Mouse (Mus musculus) ES-CJ7 (cell line): ENCODE results near the gene Psmd3.
"Not testable (repeated sequence)": the region's sequence is repeated elsewhere in the genome, so short reads cannot be mapped to it uniquely, and the experiment has no call there.

Source experiments
- DNase-seq: peaks from one replicate; pipeline ENCODE4 v3.0.0; 2011; ENCODE audit warnings: low read depth, low spot score

Psmd3 gene

DNA sequence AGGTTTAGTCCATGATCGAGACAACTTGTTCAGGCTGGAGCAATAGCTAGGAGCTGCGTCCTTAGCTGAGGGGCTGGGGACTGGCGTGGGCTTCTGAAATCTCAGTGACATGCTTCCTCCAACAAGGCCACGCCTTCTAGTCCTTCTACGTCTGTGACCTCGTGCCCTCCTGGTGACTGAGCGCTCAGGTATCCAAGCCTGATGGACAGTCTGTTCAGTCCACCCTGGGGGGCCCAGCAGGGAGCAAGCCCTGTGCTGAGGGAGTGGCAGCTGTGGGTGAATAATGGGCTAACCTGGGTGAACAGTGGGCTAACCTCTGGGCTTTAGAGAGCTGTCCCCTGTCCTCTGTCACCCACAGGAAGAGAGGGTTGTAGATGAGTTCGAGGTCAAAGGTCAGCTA, 5.7 kb downstream of the Psmd3 start:
- DNase-seq: no peak

GRCm38 (mm10) chr11:98693201-98693600, 10.8 kb downstream of the Psmd3 start:
- peak; percentile 75 for DNase-seq

GRCm38 (mm10) chr11:98693746-98694145, 11.4 kb downstream of the Psmd3 start:
- DNase-seq: peak; percentile 53

GRCm38 (mm10) chr11:98694301-98694700, 11.9 kb downstream of the Psmd3 start:
- DNase-seq: no peak

DNA sequence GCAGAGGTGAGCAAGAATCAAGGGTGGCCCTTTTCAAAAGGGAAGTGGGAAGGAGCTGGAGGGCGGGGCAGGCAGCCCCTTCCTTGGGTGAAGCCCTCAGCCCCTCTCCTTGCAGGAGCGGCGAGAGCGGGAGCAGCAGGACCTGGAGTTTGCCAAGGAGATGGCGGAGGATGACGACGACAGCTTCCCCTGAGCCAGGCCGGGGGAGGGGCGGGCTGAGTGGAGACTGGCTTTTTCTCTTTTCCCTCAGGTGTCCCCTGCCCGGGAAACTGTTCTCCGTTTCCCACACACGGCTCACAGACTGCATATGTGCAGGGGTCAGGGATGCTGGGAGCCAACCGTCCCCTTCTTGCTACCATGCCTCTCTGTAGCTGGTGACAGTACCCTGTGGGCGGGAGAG, 13.1 kb downstream of the Psmd3 start:
- no peak for DNase-seq

DNA sequence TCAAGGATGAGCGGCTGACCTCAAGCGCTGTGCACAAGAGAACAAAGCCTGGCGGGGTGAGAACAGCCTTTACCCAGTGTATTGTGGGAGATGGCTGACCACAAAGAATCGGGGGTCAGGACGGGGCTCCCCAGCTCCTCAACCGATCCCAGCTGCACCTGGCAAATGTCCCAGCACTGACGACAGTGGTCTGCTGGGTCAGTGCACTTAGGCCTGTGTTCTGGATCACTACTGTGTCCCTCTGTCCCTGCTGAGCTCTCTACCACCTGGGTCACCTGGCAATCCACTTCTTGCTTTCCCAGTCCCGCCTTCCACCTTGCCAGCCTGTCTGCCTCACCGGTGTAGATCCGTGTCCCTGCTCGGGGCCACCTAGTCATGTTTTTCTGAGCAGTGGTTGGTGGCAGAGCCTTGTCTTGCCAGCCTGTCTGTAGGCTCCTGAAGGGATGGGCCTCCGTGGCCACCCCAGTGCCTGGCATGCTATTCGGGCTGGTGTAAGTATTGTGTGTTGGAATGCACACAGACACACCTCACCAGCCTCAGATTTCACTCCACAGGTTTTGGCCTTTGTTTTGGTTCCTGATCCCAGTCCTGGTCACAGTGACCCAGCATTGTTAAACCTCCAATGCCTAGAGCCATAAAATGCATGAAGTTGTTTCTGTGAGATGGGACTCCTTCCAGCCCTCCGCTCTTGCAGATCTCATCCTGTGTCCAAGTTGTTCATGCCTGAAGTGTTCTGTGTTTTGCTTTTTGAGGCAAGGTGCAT, 14.3 kb downstream of the Psmd3 start:
- DNase-seq: no peak

DNA sequence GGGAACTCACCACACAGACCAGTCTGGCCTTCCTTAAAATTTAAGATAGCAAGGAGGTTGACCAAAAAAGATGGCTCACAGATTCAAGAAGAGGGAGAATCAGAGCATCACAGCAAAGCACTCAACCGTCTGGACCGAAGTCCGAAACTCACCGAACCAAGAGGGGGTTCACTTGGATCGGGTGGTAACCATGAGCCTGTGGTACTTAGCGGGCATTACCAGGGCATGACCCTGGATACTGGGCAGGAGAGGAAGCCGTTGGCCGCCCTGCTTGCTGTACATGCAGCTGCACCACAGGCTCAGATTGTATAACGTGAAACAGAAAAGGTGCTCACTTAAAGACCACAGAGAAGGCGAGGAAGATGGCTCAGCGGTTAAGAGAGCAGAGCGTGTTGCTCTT, 14.9 kb downstream of the Psmd3 start:
- no peak for DNase-seq

GRCm38 (mm10) chr11:98698849-98699640, 16.7 kb downstream of the Psmd3 start:
- DNase-seq: no peak

- DNase-seq: peak; percentile 59
These were observed 17.6 kb downstream of the Psmd3 start for GRCm38 (mm10) chr11:98699911-98700310.

GRCm38 (mm10) chr11:98701213-98701670, 18.9 kb downstream of the Psmd3 start, which contains the start of gene Csf3:
TSS of gene Csf3 (plus strand) at chr11:98701263.
- DNase-seq: no peak

- DNase-seq: no peak
These were observed 20.0 kb downstream of the Psmd3 start for GRCm38 (mm10) chr11:98702323-98702722.

- DNase-seq: no peak
These were observed 22.7 kb downstream of the Psmd3 start for GRCm38 (mm10) chr11:98705021-98705420.

GRCm38 (mm10) chr11:98707401-98708281, 25.3 kb downstream of the Psmd3 start:
- DNase-seq: no peak

DNA sequence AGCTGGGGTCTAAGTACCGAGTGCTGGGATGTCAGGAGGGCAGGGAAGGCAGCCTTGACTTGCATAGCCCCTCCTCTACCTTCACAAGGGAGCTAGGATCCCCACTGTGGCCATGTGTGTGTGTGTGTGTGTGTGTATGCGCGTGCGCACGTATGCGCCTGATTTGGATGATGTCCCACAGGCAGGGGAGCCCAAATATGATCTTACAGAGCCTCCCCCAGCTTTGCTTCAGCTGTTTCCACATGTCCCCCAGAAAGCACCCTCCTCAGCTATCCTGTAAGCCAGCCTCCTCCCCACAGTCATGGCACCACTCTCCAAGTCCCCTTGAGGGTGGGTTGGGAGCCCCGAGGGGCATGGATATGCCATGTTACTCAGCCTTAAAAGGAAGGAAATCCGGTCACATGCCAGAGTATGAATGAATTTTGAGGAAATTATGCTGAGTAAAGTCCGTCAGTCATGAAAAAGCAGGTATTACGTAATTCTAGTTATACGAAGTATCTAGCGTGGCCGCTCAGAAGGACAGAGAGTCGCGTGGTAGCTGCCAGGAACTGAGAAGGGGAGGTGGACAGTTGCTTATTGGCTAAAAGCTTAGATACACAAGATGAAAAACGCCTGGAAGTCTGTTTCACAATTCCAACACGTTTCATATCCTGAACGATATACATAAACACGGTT, 26.1 kb downstream of the Psmd3 start:
- DNase-seq: no peak

DNA sequence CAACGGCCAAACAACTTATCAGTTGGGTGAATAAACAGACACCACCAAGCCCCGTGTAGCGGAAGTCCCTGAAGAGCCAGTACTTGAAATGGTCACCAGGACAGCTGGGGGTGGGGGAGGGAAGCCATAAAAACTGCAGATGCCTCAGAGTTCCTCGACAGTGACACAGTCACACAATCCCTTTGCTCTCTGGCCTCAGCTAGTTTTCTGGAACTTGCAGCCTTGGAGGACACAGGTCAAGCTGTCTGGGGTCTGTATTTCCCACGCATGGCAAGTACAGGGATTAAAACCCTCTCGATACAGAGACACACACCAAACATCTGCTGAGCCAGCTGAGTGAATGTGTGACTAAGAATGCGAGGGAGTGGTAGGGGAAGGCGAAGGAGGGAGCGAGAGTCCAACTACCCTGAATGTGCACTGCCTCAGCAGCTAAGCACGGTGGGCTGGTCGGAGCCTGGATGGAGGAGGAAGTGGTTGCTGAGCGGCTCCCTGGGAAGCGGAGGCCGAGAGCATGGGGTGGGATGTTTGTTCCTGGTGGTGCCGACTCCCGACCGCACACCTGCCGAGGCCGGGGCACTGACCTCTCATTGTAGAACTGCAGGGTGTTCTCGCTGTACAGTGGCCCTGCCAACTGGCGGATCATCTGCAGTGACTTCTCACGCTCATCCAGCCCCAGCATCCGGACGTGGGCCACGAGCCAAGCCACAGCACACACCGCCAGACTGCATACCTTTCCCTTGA, 26.8 kb downstream of the Psmd3 start:
- DNase-seq: no peak

DNA sequence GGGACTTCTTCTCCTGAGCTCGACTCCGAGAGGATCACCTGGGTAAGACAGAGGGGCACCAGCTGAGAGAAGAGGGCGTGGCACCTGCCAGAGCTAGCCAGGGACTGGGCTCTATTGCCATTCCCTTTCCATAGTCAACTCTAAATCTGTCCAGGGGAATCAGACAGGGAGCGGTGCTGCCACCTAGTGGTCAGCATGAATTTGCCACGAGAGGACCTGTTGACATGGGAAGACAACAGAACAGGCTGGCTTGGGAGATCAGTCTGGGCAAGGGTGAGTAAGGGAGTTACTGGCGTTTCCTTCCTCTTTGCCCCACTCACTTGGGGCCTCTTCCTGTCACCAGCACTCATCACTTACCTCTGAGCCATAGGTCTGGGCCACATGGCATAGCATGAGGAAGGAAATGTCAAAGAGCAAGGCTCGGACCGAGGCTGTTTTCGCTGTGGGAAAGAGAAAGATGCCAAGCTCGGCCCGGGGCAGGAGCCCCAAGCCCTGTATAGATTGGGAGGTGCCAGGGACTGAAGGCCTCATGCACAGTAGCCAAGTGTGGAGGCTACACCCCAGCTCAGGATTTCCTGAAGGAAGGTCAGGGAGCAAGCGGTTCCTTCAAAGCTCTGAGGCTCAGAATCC, 28.2 kb downstream of the Psmd3 start:
- peak; percentile 92 for DNase-seq

- no peak for DNase-seq
These were observed 28.7 kb downstream of the Psmd3 start for GRCm38 (mm10) chr11:98711046-98711434.

DNA sequence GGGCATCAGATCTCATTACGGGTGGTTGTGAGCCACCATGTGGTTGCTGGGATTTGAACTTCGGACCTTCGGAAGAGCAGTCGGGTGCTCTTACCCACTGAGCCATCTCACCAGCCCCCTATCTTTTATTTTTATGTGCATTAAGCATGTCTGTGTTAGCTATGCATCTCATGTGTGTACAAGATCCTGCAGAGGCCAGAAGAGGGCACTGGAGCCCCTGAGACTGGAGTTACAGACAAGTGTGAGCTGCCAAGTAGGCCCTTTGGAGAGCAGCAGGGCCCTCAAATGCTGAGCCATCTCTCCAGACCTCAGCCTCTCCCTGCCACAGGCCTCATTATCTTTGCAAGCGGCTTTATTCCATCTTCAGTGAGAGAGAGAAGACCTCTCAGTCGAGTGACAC, 29.7 kb downstream of the Psmd3 start:
- not testable (repeated sequence) for DNase-seq

DNA sequence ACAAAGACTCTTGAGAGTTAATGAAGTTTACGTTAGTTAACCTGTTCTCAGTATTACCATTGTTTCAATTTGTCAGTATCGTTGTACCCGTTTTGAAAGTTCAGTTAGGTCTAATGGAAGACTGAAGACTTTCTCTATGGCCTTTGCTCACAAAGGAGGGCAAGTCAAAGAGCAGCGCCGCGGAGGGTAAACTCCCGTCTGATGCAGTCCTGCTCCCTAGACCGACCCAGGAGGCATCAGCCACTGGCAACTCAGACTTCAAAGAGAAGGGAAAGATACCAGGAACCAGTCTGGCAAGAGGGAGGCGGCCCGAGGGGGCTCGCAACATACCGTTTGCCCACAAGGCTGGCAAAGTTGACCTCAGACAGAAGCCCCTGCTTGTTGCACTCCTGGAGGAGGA, 31.3 kb downstream of the Psmd3 start:
- no peak for DNase-seq

GRCm38 (mm10) chr11:98715946-98716345, 33.6 kb downstream of the Psmd3 start:
- peak; percentile 71 for DNase-seq
